Mouse (Mus musculus) gonadal fat pad, adult 2 months (tissue): ENCODE results near the gene Smim24. TPM values are rescaled to one million over a fixed set of nuclear protein-coding genes. Genes with fewer than 3 reads are reported as not detected.
A peak's percentile ranks its signal among the peaks of the same experiment; 100 is the strongest.

Experiments
- DNase-seq: peaks from one replicate; pipeline ENCODE4 v3.0.0-alpha.2; 2012; ENCODE audit warnings: low read depth
- polyA plus RNA-seq: library from polyadenylated mRNA; depleted of rRNA; stranded (reverse); fragments of >200 nt; gene quantifications from 2 replicates; pipeline ENCODE4 v1.2.3, GENCODE M21; 2012; rRNA removed

The Smim24 gene
- 28.6 and 32.6 TPM in 2 replicates for polyA plus RNA-seq

GRCm38 (mm10) chr10:81392781-81393185 is at the start of gene Smim24:
TSS of gene Smim24 (plus strand) at chr10:81393051.
- no peak for DNase-seq

- no peak for DNase-seq
These were observed 48.3 kb upstream of the Smim24 start for GRCm38 (mm10) chr10:81344421-81345161.

DNA sequence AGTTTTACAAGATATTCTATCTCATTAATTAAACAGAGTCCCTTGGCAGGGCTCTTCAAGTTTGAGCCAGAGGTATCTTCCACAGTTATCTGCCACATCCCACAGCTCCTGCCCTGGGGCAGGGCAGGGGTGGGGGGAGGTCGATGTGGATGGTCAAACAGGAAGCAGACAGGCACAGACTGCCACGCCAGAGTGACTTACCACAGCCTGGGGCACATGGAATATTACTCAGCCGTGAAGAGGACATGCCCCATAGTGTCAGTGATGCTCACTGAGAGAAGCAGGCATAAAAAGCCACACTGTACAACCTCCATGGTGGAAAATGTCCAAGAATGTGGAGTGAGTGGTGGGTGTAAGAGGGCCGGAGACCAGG is 47.7 kb upstream of the Smim24 start:
- DNase-seq = no peak

- no peak for DNase-seq
These were observed 46.3 kb upstream of the Smim24 start for GRCm38 (mm10) chr10:81346453-81347067.

- no peak for DNase-seq
These were observed 43.7 kb upstream of the Smim24 start for GRCm38 (mm10) chr10:81349146-81349545.

DNA sequence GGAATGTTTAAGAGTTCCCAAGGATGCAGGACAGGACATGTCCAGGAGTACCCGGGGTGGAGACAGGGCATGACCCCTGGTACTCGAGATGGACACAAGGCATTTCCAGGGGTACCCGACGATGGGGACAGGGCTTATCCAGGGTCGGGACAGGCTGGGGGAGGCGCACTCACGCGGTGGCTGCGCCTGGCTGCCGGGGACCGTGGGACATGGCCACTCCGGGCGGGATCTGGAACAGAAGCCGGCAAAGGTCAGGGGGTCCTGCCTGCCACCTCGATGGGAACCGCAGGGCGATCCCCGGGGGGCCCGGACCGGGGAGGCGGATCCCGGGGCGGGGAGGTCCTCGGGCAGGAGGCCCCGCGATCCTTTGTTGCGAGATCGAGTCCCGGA is 42.9 kb upstream of the Smim24 start:
- no peak for DNase-seq

DNA sequence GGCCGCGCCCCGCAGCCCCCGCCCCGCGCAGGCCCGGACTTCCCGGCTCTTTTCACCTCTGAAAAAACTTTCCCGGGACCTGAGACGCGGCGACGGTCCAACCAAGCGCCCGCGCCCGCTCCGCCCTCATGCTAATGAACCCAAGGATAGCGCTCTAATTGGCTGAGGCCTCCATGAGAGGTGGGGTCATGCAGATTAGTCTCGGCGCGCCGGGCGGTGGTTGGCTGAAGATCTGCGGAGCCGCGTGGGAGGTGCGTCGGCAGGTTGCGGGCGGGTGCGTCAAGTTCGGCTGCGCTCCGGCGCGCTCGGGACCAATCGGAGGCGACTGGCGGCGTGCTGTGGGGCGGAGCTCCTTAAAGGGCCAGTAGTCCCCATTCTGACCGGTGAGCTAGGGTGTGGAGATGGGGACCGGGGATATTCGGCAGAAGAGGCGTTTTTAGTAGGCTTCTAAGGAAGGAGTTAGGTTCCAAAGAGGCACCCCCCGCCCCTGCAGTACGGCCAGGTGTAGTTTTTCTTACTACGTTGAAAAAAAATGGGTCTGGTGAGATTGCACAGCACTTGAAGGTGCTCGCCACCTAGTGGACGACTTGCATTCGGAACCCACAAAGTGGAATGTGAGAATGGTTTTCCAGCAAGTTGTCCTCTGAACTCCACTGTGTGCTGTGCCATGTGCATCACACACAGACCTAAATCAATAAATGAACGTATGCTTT is 42.3 kb upstream of the Smim24 start, which contains the start of gene Hmg20b:
Gene Hmg20b (minus strand): TSS at position 130 of the 713 bp plus-strand sequence.
- DNase-seq = peak; percentile 70

- DNase-seq = no peak
These were observed 41.1 kb upstream of the Smim24 start for GRCm38 (mm10) chr10:81351678-81352291.

DNA sequence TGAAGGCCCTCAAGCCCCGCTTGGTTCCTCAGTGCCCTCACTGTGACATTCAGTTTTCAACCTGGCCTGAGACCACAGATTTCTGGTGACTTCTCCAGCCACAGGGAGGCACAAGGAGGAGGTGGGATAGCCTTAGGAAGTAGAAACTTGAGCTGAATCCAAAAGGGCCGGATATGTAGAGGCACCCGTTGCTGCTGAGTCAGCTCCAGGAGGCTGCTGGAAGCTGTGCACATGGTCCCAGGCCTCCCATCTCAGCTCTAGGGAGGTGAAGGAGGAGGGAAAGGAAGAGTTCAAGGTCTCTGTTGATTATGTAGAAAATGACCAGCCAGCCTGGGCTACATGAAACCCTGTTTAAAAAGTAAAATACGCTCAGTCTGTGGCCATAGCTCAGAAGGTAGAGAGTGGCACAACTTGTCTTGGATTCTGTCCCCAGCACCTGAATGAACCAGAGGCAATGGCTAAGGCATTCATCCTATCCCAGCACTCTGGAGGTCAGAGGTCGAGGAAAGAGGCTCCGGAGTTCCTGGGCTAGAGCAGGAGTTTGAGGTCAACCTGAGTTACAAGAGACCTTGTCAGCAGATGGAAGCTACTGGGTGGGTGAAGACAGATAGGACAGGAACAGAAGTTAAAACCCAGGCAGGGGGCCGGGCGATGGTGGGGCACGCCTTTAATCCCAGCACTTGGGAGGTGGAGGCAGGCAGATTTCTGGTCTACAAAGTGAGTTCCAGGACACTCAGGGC is 37.9 kb upstream of the Smim24 start:
- DNase-seq = no peak

DNA sequence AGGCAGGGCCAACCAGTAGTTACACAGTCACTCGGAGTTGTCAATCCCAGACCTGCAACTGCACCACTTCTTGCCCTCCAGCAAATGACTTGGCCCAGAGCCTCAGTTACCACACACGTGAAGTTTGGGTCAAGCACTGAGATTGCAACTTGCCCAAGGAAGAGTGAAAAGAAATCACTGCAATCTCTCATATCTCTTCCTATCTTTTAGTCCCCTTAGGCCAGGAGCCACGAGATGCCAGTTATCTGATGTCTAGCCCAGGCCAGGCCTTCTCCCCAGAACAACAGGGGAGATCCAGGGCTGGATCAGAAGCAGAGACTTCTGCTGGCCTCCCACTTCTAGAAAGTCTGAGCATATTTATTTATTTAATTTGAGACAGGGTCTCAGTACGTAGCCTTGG is 37.3 kb upstream of the Smim24 start:
- no peak for DNase-seq

DNA sequence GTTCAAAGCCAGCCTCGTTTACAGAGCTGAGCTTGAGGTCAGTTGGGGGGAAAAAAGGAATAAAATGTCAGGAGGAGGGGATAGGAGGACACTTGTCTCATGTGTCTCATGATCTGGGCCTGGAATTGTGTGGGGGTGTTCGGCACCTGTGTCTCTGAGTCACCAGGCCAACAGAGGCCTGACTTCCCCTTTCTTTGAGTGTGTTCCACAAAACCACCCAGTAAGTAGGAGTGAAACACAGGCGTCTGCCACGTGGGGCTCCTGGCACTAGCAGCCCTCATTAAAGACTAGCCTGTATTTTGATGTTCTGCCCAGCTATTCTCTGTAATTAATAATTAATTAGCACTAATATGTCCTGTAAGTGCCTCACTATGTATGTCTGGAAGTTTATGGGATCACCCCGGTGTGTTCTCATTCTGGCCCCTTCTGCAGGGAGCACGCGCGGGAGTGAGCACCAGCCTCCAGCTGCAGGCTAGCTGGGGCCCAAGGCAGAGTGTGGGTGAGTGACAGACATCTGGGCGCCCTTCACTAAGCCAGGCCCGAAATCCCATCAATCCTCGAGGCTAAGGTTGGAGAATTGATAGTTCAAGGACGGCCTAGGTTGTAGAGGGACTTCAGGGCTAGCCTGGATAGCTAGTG is 36.4 kb upstream of the Smim24 start:
- no peak for DNase-seq

DNA sequence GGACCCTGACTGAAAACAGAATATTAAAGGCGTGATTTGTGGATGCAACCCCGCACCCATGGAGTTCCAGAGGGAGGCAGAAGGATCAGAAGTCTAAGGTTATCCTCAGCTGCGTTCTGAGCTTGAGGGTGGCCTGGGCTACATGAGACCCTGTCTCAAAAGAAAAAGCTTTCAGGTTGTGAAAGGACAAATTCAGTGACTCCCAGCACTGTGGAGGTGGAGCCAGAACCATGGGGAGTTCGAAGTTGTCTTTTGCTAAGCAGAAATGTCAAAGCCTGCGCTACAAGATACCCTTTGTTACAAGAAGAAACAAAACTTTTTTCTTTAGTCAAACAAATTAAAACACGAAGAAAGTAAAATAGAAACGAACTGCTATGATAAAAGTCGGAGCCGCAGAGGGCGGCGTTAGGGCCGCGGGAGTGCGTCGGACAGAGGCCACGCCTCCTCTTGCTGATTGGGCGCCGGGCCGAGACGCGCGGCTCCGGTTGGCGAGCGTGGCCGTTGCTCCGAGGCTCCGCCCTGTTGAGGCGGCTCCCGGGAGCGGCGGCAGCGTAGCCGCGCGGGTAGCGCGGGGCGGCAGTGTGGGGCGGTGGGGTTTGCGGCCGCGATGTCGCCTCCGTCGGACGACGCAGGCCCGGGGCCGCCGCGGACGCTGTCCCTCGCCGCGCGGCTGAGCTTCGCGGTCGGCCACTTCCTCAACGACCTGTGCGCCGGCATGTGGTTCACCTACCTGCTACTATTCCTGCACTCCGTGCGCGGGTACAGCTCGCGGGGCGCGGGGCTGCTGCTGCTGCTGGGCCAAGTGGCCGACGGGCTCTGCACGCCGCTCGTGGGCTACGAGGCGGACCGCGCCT is 35.6 kb upstream of the Smim24 start, which contains the start of gene Mfsd12:
Gene Mfsd12 (plus strand): TSS at position 501 of the 854 bp plus-strand sequence.
- no peak for DNase-seq

DNA sequence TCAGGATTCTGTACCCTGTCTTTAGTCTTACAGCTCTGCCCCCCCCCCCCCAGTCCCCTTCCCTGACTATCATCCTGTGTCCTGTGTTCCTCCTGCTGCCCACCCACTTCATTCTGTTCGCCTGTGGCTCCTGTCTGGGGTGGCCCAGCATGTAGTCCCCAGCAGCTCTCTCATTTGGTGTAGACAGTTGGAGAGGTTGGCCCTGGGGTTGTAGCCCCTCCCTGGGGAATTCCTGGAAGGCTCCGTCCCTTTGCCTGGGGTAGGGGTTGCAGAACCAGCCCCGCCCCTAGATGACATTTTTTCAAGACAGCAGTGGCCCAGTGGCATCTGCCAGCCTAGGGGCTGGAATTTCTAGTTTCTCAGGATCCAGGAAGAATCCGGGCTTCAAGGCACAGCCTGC is 34.6 kb upstream of the Smim24 start:
- no peak for DNase-seq

GRCm38 (mm10) chr10:81358841-81359240 is 34.0 kb upstream of the Smim24 start:
- no peak for DNase-seq

GRCm38 (mm10) chr10:81360721-81361120 is 32.1 kb upstream of the Smim24 start:
- no peak for DNase-seq

DNA sequence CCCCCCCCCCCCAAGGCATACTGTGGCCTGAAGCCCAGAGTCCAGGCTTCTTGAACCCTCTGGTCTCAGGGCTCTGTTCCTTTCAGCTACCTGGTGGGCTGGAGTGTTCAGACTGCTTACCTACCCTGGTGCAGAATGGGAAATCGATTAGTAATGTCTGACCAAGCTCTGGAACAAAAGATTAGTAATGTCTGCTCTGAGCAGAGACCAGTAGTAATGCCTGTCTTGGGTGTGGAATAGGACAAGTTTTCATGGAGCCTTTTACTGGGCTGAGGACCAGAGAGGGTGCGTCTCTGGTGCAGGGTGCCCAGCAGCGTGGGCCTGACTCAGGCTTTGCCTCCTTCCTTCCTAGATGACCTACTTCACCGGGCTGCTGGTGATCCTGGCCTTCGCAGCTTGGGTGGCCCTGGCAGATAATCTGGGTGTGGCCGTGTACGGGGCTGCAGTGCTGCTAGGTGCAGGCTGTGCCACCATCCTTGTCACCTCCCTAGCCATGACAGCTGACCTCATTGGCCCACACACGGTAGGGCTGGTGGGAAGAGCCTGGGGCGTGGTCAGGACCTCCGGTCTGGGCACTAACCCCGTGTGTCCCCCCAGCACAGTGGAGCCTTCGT is 30.4 kb upstream of the Smim24 start:
- no peak for DNase-seq

GRCm38 (mm10) chr10:81363436-81364346 is 29.2 kb upstream of the Smim24 start:
- DNase-seq = no peak

DNA sequence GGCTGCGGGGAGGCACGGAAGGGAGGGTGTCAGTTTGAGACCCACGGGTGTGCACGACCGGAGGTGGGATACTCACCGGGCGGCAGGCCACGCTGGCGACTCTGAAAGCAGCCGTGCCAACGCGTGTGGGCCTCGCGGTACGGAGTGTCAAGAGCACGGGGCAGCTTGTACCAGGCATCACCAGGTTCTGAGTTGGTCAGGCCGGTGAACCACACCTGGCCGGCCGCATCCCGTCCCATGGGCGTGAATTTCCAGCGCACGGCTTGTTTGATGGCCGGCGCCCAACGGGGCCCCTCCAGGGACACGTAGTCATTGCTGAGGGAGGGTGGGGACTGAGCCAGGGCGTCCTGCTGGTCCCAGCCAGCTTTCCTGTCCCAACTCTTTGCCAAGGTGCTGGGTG is 28.2 kb upstream of the Smim24 start:
- DNase-seq = no peak

DNA sequence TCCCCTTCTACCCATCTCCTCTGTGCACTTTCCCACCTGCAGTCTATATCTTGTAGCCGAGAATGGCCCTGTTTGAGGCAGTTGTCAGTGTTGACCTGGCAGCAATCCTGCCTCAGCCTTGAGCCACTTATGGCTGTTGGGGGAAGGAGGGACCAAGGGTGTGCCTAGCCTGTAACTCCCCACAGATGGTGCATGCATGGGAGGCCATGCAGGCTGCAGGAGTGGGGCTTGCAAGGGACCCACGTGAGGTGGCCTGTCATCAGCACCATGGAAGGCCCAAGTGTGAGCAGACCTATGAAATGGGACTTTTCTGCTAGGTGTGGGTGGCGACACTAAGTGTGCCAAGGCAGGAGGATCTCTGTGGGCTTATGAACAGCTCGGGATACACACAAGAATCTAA is 27.8 kb upstream of the Smim24 start:
- no peak for DNase-seq
